Mouse (Mus musculus): ENCODE measurements at regions not wholly inside any gene's neighbourhood (a gene's known extent, or its start where the extent isn't known, plus 50 kb on each side); places are given as distances from the start of the nearest gene placed in this dataset.

DNA sequence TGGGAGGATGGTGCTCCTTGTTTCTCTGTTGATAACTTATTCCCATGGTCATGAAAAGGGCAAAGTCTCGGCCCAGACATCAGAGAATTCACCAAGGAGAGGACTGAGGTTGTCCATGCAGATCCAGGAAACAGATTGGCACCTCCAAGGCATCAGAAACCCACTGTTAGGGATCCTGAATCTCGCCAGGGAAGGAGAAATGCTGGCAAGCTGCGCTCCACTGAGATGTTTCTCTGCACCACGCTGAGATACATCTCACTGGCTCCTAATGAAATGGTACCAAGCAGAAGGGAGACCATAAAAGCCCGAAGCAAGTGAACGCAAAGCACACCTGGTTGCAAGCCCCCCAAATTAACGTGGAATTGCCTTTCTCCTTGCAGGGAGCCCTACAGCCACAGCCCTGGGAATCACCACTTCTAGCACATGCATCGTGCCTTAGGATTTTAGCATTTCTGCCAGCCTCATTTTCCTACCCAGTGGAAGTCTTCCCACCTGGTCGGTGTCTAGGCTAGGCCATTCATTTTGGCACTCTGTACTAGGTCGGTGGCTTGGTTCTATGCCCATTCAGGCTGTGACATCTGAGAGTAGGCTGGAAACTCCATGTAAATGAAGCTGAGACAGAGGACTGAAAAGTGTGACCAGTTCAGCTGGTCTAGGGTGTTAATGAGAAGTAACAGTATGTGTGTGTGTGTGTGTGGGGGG lies 336.3 kb downstream of the Mex3b start:
- H3K27me3 ChIP-seq (ENCODE audit: control insufficient read depth in 1 of 2, insufficient read depth in 2 of 2, low read length in 2 of 2), result no peaks in the 10 kb centered on the region
- no peak overlapping the region for H3K9ac ChIP-seq (ENCODE audit: control insufficient read depth, low read depth, low read length, poor library complexity, severe bottlenecking)
- H3K4me3 ChIP-seq (ENCODE audit: control insufficient read depth in 1 of 2, insufficient read depth in 1 of 2, low read depth in 2 of 2, low read length in 2 of 2), result no peak overlapping the region
- no peak for DNase-seq (ENCODE audit: low read depth, low spot score)
- no peaks in the 10 kb centered on the region for H3K9me3 ChIP-seq (replicated peaks; ENCODE audit: insufficient read depth, low read length)
- H3K36me3 ChIP-seq (ENCODE audit: control insufficient read depth in 1 of 2, insufficient read depth in 2 of 2, low read length in 2 of 2), result no peaks in the 10 kb centered on the region
- TF ChIP-seq ETS1 (IDR thresholded peaks at IDR 0.05; ENCODE audit: low read depth, low read length) (no peak), ZKSCAN1 (IDR thresholded peaks at IDR 0.05; ENCODE audit: low read depth, low read length) (no peak), ZNF384 (IDR thresholded peaks at IDR 0.05; ENCODE audit: low read depth, low read length) (no peak), GATA1 (IDR thresholded peaks at IDR 0.05; ENCODE audit: low read depth, low read length) (no peak), SMC3 (IDR thresholded peaks at IDR 0.05; ENCODE audit: low read depth, low read length) (no peak)
- no peak overlapping the region for H3K27ac ChIP-seq (ENCODE audit: control insufficient read depth, low read depth, low read length)
- H3K4me1 ChIP-seq (ENCODE audit: control insufficient read depth in 1 of 2, insufficient read depth in 2 of 2, low read length in 2 of 2), result no peaks in the 10 kb centered on the region
- no peaks in the 10 kb centered on the region for H3K79me2 ChIP-seq (ENCODE audit: control insufficient read depth, insufficient read depth, low read length, poor library complexity)

DNA sequence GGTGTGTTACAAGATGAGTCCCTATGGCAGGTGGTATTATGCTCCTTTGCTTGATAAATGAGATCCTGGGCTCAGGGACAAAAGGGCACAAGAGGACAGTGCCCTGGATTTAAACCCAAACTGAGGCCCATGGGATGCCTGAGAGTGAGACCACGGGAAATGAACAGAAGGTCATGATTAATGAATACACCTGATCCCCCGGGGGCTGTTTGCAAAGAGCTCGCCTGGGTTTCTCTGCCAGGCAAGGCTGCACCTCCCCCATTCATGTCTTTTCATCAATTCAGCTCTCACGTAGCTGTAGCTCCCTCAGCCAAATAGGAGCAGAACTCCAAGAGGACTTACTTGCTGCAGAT lies 336.9 kb downstream of the Mex3b start:
- H3K27ac ChIP-seq (ENCODE audit: control insufficient read depth, low read depth, low read length), result no peak overlapping the region
- no peaks in the 10 kb centered on the region for H3K9me3 ChIP-seq (replicated peaks; ENCODE audit: insufficient read depth, low read length)
- H3K4me1 ChIP-seq (ENCODE audit: control insufficient read depth in 1 of 2, insufficient read depth in 2 of 2, low read length in 2 of 2), result no peaks in the 10 kb centered on the region
- no peak overlapping the region for H3K9ac ChIP-seq (ENCODE audit: control insufficient read depth, low read depth, low read length, poor library complexity, severe bottlenecking)
- H3K27me3 ChIP-seq (ENCODE audit: control insufficient read depth in 1 of 2, insufficient read depth in 2 of 2, low read length in 2 of 2), result no peaks in the 10 kb centered on the region
- H3K36me3 ChIP-seq (ENCODE audit: control insufficient read depth in 1 of 2, insufficient read depth in 2 of 2, low read length in 2 of 2), result no peaks in the 10 kb centered on the region
- DNase-seq (ENCODE audit: low read depth, low spot score), result no peak
- no peak overlapping the region for H3K4me3 ChIP-seq (ENCODE audit: control insufficient read depth in 1 of 2, insufficient read depth in 1 of 2, low read depth in 2 of 2, low read length in 2 of 2)
- TF ChIP-seq MYC (IDR thresholded peaks at IDR 0.05; ENCODE audit: low read depth, low read length) (no peak), KAT2A (conservative IDR thresholded peaks at IDR 0.05; ENCODE audit: low read depth, low read length) (no peak), MAFK (IDR thresholded peaks at IDR 0.05; ENCODE audit: borderline replicate concordance, low read depth, low read length) (no peak), TAL1 (IDR thresholded peaks at IDR 0.05; ENCODE audit: low read length) (no peak), SIN3A (IDR thresholded peaks at IDR 0.05; ENCODE audit: low read length) (no peak), UBTF (IDR thresholded peaks at IDR 0.05; ENCODE audit: borderline replicate concordance, insufficient read depth, low read depth, low read length) (no peak), ETS1 (IDR thresholded peaks at IDR 0.05; ENCODE audit: low read depth, low read length) (no peak), MEF2A (IDR thresholded peaks at IDR 0.05; ENCODE audit: extremely low read depth, insufficient replicate concordance, low read depth, low read length, poor library complexity, severe bottlenecking) (no peak), MAZ (IDR thresholded peaks at IDR 0.05; ENCODE audit: low read depth, low read length) (no peak), ZC3H11A (IDR thresholded peaks at IDR 0.05; ENCODE audit: low read depth, low read length) (no peak), RAD21 (IDR thresholded peaks at IDR 0.05; ENCODE audit: low read depth, low read length) (no peak)
- no peaks in the 10 kb centered on the region for H3K79me2 ChIP-seq (ENCODE audit: control insufficient read depth, insufficient read depth, low read length, poor library complexity)
